Mouse (Mus musculus) erythroblast, adult 5-6 weeks (primary cell): ENCODE measurements around the gene Efcab3. TPM values are rescaled to one million over a fixed set of nuclear protein-coding genes. Genes with fewer than 3 reads are reported as not detected.
A peak's percentile ranks its signal among the peaks of the same experiment; 100 is the strongest.

Source experiments
- ATAC-seq: replicated peaks from 2 replicates; pipeline ENCODE4 v1.8.0; 2016; ENCODE audit warnings: moderate number of reproducible peaks, mild to moderate bottlenecking, moderate TSS enrichment, inconsistent platforms; ENCODE audit not compliant: poor library complexity, low FRiP score, severe bottlenecking
- total RNA-seq, 2 experiments: library from RNA; stranded (forward) in 1 of 2; stranded (reverse) in 1 of 2; fragments of 150-400 nt in 1 of 2; fragments of 200-764, 138-1000 nt in 1 of 2; gene quantifications; 2 replicates each; pipeline versions ENCODE4 v1.2.3 to v1.2.4; 2015 to 2017; ENCODE audit warnings: low replicate concordance in 2 of 2

The Efcab3 gene
- total RNA-seq, 2 experiments from 2014 or later = not detected

- ATAC-seq = peak; percentile 69
Observed at GRCm38 (mm10) chr11:105144508-105145210, 81.3 kb downstream of the Efcab3 start.

- peak; percentile 34; the same call in 1 of the 2 replicates for ATAC-seq
Observed at GRCm38 (mm10) chr11:105145211-105145610, 81.8 kb downstream of the Efcab3 start.

GRCm38 (mm10) chr11:105146593-105146992 is 83.2 kb downstream of the Efcab3 start, which contains the start of gene Gm10842:
Gene Gm10842 (plus strand): TSS chr11:105146893.
- no peak for ATAC-seq

- ATAC-seq = no peak
Observed at GRCm38 (mm10) chr11:105149353-105149752, 86.0 kb downstream of the Efcab3 start.

GRCm38 (mm10) chr11:105149766-105150165 is 86.4 kb downstream of the Efcab3 start:
- ATAC-seq = no peak

GRCm38 (mm10) chr11:105150691-105151090 is 87.3 kb downstream of the Efcab3 start:
- 0 out of 2 replicates have a peak, but pooled peaks have one; percentile 24 for ATAC-seq

GRCm38 (mm10) chr11:105151226-105152016 is 88.0 kb downstream of the Efcab3 start:
- no peak for ATAC-seq

- no peak for ATAC-seq
Observed at GRCm38 (mm10) chr11:105152017-105152300, 88.6 kb downstream of the Efcab3 start.

- peak; percentile 62 for ATAC-seq
Observed at GRCm38 (mm10) chr11:105152357-105152899, 89.0 kb downstream of the Efcab3 start.

- ATAC-seq = peak; percentile 66
Observed at GRCm38 (mm10) chr11:105153068-105153833, 89.9 kb downstream of the Efcab3 start.

GRCm38 (mm10) chr11:105155915-105156314 is 92.5 kb downstream of the Efcab3 start:
- no peak for ATAC-seq

- no peak for ATAC-seq
Observed at GRCm38 (mm10) chr11:105156748-105157267, 93.4 kb downstream of the Efcab3 start.

GRCm38 (mm10) chr11:105158047-105158446 is 94.7 kb downstream of the Efcab3 start:
- no peak for ATAC-seq

GRCm38 (mm10) chr11:105159673-105160360 is 96.4 kb downstream of the Efcab3 start:
- no peak for ATAC-seq

- no peak for ATAC-seq
Observed at GRCm38 (mm10) chr11:105161411-105161810, 98.0 kb downstream of the Efcab3 start.

GRCm38 (mm10) chr11:105164516-105165510 is 101.4 kb downstream of the Efcab3 start:
- peak; percentile 37; the same call in 1 of the 2 replicates for ATAC-seq

GRCm38 (mm10) chr11:105166780-105167179 is 103.4 kb downstream of the Efcab3 start:
- no peak for ATAC-seq
